Mouse (Mus musculus) lung, postnatal 14 days (tissue): Measurements from ENCODE around the gene Lrrc66.

Source experiments
- DNase-seq: peaks from one replicate; pipeline ENCODE4 v3.0.0; 2021

Gene Lrrc66

GRCm38 (mm10) chr5:73632291-73632690, at the start of gene Lrrc66:
Gene Lrrc66 (minus strand): TSS chr5:73632526.
- DNase-seq = no peak

DNA sequence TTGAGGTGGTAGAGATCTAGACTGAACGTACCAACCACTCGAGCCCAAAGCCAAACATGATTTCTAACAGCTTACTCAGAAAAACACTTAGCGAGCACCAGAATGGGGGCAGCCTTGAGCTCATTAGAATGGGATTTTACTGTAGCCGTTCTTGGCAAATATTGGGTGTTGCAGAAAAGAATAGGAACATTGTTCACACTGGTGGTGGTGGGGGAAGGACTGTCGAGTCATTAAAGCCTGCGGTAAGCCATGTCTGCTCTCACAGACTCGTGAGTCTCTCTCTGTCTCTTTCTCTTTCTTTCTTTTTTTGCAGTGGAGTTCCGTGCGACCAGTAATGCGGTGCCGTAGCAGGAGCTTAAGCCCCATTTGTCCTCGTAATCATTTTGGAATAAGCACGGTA, 44.3 kb upstream of the Lrrc66 start:
- DNase-seq = no peak

DNA sequence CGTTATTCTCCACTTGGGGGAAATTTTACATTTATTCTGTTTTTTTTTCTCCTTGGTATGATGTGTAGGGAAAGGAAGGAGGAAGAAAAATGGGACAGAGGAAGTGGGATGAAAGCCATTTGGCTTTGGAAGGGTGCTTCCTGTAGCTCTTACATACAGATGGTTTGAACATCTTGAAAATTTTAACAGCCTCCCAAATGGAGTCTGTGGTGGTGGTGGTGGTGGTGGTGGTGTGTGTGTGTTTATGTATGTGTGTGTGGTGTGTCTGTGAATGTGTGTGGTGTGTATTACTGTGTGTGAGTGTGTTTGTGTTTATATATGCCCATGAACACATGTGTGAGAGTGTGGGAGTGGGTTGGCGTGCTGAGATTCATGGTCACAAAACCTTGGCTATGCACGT, 43.3 kb upstream of the Lrrc66 start:
- no peak for DNase-seq

GRCm38 (mm10) chr5:73669386-73669785, 37.1 kb upstream of the Lrrc66 start:
- no peak for DNase-seq

DNA sequence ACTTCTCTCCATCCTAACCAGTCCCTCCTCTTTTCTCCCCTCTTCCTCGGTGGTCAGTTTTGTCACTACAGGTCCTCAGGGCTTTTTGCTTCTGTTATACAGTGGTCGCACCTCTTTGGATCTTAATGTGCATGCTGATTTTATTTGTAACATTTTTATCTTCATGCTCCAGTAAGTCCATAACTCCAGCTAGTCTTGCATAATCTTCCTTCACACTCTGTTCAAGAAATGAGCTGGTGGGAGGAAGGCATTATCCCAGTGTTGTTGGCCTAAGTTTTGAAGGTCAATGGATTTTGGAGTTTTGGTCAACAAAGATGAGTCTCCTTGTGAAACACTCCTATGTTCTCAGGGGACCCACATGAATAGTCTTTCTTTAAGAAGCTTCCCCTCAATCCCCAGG, 35.6 kb upstream of the Lrrc66 start:
- DNase-seq = no peak

DNA sequence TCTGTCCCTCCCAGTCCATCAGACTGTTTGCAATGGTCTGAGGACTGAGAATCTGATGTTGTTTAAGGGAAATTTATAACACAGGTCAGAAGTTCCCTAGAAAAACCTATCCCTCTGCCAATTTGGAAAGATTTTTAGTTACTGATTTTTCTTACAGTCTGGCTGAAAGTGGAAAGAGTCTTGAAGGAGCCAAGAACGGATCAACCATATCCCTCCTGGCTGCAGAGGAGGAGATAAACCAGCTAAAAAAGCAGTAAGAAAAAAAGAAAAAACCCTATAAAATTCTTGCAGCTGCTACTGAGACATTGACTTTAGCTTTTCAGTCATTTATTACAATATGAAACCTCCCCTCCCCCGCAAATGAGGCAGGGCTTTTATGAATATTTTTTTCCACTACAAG, 34.4 kb upstream of the Lrrc66 start:
- DNase-seq = no peak

- DNase-seq = peak; percentile 13
Observed at GRCm38 (mm10) chr5:73651855-73652201, 19.5 kb upstream of the Lrrc66 start.

DNA sequence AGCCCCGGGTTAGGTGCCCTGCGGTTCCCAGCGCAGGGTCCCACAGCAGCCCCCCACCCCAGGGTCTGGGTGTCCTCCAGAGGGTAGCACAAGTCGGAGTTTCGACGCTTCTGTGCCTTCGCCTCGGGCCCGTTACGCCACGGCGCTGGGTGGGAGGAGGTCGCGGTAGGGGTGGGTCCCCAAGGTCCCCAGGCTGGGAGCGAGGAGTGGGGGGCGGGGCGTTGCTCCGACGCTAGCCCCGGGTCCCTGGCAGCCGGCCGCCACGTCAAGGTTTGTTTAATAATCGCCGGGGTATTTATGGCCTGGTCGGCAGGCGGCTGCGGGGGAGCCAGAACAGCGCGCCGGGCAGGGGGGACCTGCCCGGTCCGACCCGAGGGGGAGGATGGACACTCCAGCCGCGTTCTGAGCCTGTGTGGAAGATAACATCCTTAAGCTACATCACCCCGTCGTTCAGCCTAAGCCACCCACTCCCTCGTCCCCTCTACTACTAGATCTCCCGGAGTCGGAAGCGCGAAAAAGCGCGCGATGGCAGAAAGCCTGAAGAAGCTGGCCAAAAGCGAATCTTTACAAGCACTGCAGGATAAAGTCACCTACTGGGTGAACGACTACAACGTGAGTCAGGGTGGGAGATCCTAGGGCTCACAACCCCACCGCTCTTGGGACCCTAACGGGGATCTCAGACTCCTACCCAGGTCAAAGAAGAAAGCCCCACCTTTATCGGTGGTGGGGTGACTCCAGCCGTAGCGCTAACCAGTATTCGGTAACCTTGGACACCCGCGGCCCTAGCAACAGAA, 18.9 kb upstream of the Lrrc66 start, which contains the start of gene Spata18:
Gene Spata18 (plus strand): TSS at position 319 of the 794 bp plus-strand sequence.
- peak; percentile 25 for DNase-seq

DNA sequence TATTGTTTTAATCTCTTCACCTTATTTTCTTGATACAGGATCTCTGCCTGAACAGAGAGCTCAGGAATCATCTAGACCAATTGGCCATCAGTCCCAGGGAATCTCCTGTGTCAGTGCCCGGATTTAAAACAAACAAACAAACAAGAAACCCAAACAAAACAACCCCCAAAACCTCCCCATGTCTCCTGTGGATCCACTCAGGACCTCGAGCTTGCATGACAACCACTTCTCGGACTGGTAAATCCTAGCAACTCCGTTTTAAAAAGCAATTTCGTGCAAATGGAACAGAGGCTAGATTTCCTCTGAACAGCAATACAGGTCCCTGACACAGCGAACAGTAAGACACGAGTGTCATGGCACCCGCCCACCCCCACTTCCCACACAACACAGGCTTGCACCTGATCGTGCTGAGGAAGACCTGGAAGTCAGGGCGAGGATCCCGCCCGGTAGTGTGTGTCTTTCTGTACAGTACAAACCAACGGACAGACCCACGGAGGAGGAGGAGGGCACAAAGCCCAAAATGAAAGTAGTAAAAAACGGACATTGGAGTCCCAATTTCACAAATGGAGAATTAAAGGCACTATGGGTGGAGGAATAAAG, 18.1 kb upstream of the Lrrc66 start:
- no peak for DNase-seq

GRCm38 (mm10) chr5:73647261-73647900, 15.1 kb upstream of the Lrrc66 start, which contains the start of gene Sgcb:
Gene Sgcb (minus strand): TSS chr5:73647790.
- DNase-seq = peak; percentile 87

DNA sequence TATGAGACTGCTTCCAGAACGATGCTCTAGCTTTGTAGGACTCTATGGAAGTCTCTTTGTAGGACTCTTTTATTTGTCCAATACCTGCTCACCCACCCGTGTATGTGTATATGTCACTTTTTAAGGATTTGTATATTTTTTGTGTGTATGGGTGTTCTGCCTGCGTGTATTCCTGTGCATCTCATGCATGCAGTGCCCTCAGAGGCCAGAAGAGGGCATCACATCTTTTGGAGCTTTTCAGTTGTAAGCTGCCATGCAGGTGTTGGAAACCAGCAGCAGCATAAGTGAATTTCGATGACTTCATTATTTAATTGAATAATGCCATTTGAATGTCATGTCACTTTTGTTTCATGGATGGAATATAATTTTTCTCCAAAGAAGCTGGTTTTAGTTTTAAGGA, 9.8 kb upstream of the Lrrc66 start:
- DNase-seq = peak; percentile 15

DNA sequence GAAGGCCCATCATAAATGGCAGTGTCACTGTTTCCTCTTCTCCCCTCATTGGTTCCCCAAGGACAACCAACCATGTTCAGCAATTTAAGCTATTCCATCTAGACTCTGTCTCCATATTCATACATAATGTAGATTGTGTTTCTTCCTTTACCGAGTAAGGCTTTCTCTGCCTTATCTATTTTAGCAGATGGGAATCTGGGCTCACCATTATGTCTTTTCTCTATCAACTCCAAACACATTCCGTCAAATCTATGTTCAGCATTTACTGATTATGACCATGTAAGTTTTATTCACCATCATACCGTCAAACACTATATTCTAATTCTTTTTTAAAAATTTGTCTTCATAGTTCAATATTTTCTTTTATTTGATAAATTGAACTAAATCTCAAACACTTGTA, 8.7 kb upstream of the Lrrc66 start:
- no peak for DNase-seq

- no peak for DNase-seq
Observed at GRCm38 (mm10) chr5:73637337-73638107, 5.2 kb upstream of the Lrrc66 start.

DNA sequence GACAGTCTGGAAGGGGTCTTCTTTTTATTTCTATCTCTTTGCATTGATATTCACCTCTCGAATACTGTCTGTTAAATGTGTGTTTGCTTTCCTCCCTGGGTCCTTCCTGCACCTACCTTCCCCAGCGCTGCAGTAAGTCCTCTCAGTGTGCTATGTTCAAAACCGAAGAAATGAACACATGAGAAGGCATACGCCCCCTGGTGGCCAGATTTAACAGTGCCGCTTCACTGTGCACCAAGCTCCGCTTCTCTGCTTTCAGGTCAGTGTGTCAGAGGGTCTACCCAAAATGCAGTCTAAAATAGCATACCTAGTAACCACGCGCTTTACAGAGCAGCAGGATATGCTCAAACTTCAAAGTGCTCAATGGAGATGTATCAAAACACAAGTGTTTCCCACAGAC, 815 bp upstream of the Lrrc66 start:
- DNase-seq = peak; percentile 82

- DNase-seq = no peak
Observed at GRCm38 (mm10) chr5:73631001-73631558, 1.2 kb downstream of the Lrrc66 start.

DNA sequence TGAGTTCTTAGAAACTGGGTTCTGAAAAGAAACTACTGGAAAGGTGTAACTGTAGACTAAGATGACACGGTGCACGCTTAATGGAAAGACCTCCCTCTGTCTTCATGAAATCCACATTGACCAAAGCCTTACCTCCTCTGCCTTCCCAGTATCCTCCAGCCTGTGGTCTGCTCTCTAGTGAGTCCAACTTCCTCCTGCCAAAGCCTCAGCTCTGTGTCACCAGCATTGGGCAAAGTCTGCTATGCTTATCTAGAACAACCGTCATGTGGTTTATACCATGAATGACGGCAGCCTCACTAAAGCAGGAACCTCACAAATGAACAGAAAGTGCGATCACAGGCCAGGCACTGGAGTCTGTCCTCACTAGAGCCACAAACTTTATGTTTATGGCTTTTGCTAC, 2.2 kb downstream of the Lrrc66 start:
- no peak for DNase-seq

DNA sequence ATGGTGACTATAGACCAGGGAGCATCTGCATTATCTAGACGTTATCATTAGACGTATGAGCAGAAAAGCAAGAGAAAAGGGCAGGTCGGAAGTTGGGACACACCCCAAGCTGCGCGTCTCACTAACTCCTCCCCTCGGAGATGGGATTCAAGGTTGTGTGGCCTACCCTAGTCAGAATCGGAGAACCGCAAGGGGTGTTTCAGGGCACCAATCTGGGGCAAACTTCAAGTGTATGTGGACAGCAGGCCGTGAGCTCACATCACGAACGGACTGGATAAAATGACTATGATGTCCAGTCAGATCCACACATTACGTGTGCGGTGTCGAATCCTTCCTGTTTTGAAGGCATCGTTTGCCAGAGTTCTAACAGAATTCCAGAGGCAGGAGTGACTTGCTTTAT, 4.3 kb downstream of the Lrrc66 start:
- no peak for DNase-seq

DNA sequence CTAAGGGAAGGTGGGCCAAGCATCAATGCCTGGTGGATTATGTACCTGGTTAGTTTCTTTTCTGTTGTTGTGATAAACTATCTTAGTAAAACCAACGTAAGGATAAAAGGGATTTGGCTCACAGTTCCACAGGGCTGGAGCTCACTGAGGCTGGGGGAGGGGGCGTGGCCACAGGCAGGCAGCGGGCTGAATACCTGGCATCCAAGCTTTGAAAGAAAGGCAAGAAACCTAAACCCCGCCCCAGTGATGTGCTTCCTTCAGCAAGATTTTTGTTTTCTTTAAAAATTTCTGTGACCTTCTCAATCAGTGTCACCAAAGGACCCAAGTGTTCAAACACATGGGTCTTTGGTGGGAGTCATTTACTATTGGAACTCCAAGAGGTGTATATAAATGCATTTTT, 4.8 kb downstream of the Lrrc66 start:
- no peak for DNase-seq

DNA sequence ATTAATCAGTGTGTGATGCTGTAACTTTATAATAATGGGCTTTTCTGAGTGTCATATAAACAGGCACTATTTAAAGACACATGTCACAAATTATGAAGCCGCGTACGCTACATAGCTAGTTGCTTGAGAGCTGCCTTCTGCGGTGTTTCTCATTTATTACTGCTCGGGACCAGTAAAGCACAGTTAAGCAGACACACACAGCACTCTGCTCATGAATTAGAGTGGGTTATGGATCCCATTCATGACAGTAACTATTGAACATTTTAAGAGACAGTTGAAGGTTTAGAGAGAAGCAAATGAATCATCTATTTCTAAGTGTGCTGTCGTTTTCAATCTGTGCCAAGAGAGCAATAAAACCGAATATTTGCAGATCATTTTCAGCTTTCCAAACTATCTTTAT, 5.5 kb downstream of the Lrrc66 start:
- no peak for DNase-seq

DNA sequence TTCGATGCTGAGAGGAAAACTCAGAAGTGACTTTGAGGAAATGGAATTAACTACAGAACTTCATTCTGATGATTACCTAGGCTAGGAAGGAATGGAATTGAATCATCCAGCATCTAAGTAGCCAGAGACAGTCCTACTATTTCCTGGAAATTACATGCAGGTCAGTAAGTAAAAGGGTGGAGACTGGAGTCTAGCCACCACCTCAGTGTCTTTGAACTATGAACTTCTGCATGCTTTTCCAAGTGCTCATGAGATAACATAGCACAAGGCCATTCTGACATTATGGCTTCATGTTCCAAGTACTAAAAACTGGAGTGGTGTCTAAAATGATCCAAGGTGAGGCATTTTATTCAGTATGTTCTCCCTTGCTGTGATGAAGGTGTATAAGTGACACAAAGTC, 6.8 kb downstream of the Lrrc66 start:
- DNase-seq = no peak

DNA sequence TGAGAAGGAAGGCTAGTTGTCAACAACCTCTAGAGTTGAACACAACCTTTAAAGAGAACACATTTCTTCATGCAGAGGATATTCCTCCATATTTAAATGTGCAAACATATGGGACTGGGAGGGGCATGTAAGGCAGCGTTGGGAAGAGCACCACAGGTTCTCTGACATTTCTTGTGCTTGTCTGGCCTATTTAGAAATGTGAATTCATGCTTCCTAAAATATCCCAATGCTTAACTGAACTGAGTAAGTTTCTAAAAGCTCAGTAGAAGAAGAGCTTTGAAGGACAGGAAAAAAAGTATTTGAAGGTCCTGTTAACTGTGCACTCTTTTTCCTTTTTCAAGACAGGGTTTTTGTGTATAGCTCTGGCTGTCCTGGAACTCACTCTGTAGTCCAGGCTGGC, 13.4 kb downstream of the Lrrc66 start:
- DNase-seq = no peak

GRCm38 (mm10) chr5:73615211-73615610, 17.1 kb downstream of the Lrrc66 start:
- no peak for DNase-seq

- no peak for DNase-seq
Observed at GRCm38 (mm10) chr5:73613296-73613695, 19.0 kb downstream of the Lrrc66 start.
